ENCODE assay signal across 8 mouse cellular contexts in genomic region chr12:79742211-79742610, GRCm38 (mm10).
A peak's percentile ranks its signal among the peaks of the same experiment; 100 is the strongest.
DNase-seq lines count a peak whose midpoint lies in the region; TF ChIP-seq lines count a peak whose summit lies in the region.
"Had no signal": no experiment of that assay in that cellular context is flagged by ENCODE, and none has a peak within 500 bp of the region (broad histone marks: within the 10 kb centered on the region; RNA-seq: fewer than 3 reads in every experiment).

No protein-coding gene starts in this region.

- intact Hi-C loops in left cerebral cortex, postnatal 14 days (cut with DNase I) = no loop called here

- DNase-seq in kidney, adult 2 months = peak; percentile 19
- no peak for DNase-seq in kidney, adult 18-20 months
- peak; percentile 88 for DNase-seq in adrenal gland, adult 2 months
- peak; percentile 84 for DNase-seq in adrenal gland, postnatal 14 days
- no peak for DNase-seq in limb, embryonic 10.5 days (ENCODE audit: low spot score)
- no peak for DNase-seq in frontal cortex, postnatal 10 days (ENCODE audit: low spot score in 2 of 2)
- no peak for DNase-seq in left cerebral cortex, postnatal 14 days (ENCODE audit: low spot score in 2 of 2)
- DNase-seq: lung, postnatal 14 days had no signal

- no peaks in the 10 kb centered on the region for H3K36me3 ChIP-seq in kidney, adult 2 months (ENCODE audit: control insufficient read depth, insufficient read depth, low read length)
- H3K36me3 ChIP-seq in limb, embryonic 10.5 days = no peaks in the 10 kb centered on the region

- H3K9me3 ChIP-seq in limb, embryonic 10.5 days (replicated peaks) = no peaks in the 10 kb centered on the region

- TF ChIP-seq CTCF in kidney, adult 2 months (conservative IDR thresholded peaks at IDR 0.05; ENCODE audit: insufficient read depth, insufficient read length, low read depth, low read length) = no peak

- no peak for TF ChIP-seq POLR2A in kidney, adult 2 months (IDR thresholded peaks at IDR 0.05; ENCODE audit: low read depth, low read length)

- no peak overlapping the region for H3K27ac ChIP-seq in kidney, adult 2 months (ENCODE audit: insufficient read depth, low read depth, low read length)
- peak overlapping the region; percentile 68 for H3K27ac ChIP-seq in limb, embryonic 10.5 days

- no peak overlapping the region for H3K4me3 ChIP-seq in kidney, adult 2 months (ENCODE audit: insufficient read depth, low read depth, low read length)
- no peak overlapping the region for H3K4me3 ChIP-seq in limb, embryonic 10.5 days

- no peaks in the 10 kb centered on the region for H3K4me1 ChIP-seq in kidney, adult 2 months (ENCODE audit: control insufficient read depth, insufficient read depth, low read length)
- peaks cover 37% of the 10 kb centered on the region for H3K4me1 ChIP-seq in limb, embryonic 10.5 days

- 49% methylated on average over 7 of the region's 7 CpGs for WGBS in kidney, adult 2 months
- 56% methylated on average over 7 of the region's 7 CpGs for WGBS in limb, embryonic 10.5 days

- H3K27me3 ChIP-seq in kidney, adult 2 months (replicated peaks; ENCODE audit: control insufficient read depth, insufficient read depth, low read length) = no peaks in the 10 kb centered on the region
- no peaks in the 10 kb centered on the region for H3K27me3 ChIP-seq in limb, embryonic 10.5 days (ENCODE audit: low read depth, poor library complexity, severe bottlenecking)

Comparison
In these comparisons a context has a peak if more than half of its experiments do, and no peak if none do; other contexts are left out.
1. DNase-seq: peak in kidney, adult 2 months (single experiment), adrenal gland, adult 2 months (single experiment) and adrenal gland, postnatal 14 days (single experiment); none in kidney, adult 18-20 months (single experiment), limb, embryonic 10.5 days (single experiment), frontal cortex, postnatal 10 days (0 of 2) and left cerebral cortex, postnatal 14 days (0 of 2).